In genomic region chr6:39054878-39055508, GRCm38 (mm10) we compare ENCODE assay signal across 14 mouse cellular contexts.
DNase-seq lines count a peak whose midpoint lies in the region; ATAC-seq lines count a peak whose summit lies in the region.
"Had no signal": no experiment of that assay in that cellular context is flagged by ENCODE, and none has a peak within 500 bp of the region (broad histone marks: within the 10 kb centered on the region; RNA-seq: fewer than 3 reads in every experiment).

No protein-coding gene starts in this region.

- H3K4me2 ChIP-seq in hindbrain, embryonic 13.5 days: no peak overlapping the region
- H3K4me2 ChIP-seq in hindbrain, embryonic 12.5 days (replicated peaks): no peak overlapping the region
- H3K4me2 ChIP-seq in forebrain, embryonic 15.5 days (replicated peaks): no peak overlapping the region
- H3K4me2 ChIP-seq in neural tube, embryonic 14.5 days (ENCODE audit: low read depth, low read length): no peak overlapping the region
- H3K4me2 ChIP-seq: midbrain, embryonic 12.5 days had no signal

- H3K36me3 ChIP-seq in hindbrain, embryonic 13.5 days: no peaks in the 10 kb centered on the region
- H3K36me3 ChIP-seq in hindbrain, embryonic 12.5 days: no peaks in the 10 kb centered on the region
- no peaks in the 10 kb centered on the region for H3K36me3 ChIP-seq in forebrain, embryonic 15.5 days
- no peaks in the 10 kb centered on the region for H3K36me3 ChIP-seq in neural tube, embryonic 14.5 days (ENCODE audit: control insufficient read depth, insufficient read depth, low read length)
- H3K36me3 ChIP-seq: midbrain, embryonic 12.5 days had no signal

- WGBS in hindbrain, embryonic 13.5 days: 73% methylated on average over 6 of the region's 6 CpGs
- WGBS in hindbrain, embryonic 12.5 days: 77% methylated on average over 6 of the region's 6 CpGs
- 79% methylated on average over 6 of the region's 6 CpGs for WGBS in forebrain, embryonic 15.5 days
- WGBS in neural tube, embryonic 14.5 days: 45% methylated on average over 6 of the region's 6 CpGs

- H3K9me3 ChIP-seq in hindbrain, embryonic 13.5 days: no peaks in the 10 kb centered on the region
- H3K9me3 ChIP-seq in hindbrain, embryonic 12.5 days (replicated peaks): no peaks in the 10 kb centered on the region
- H3K9me3 ChIP-seq in forebrain, embryonic 15.5 days: no peaks in the 10 kb centered on the region
- H3K9me3 ChIP-seq in neural tube, embryonic 14.5 days (ENCODE audit: control insufficient read depth, low read length): no peaks in the 10 kb centered on the region
- H3K9me3 ChIP-seq: midbrain, embryonic 12.5 days had no signal

- H3K27ac ChIP-seq in hindbrain, embryonic 13.5 days: peak overlapping the region; percentile 49; the same call in 1 of the 2 replicates
- H3K27ac ChIP-seq in hindbrain, embryonic 12.5 days: no peak overlapping the region
- H3K27ac ChIP-seq in forebrain, embryonic 15.5 days (replicated peaks): 0 out of 2 replicates have a peak overlapping the region, but pooled peaks have one; percentile 14
- peak overlapping the region; percentile 69 for H3K27ac ChIP-seq in neural tube, embryonic 14.5 days (ENCODE audit: low read depth, low read length)
- H3K27ac ChIP-seq: liver, embryonic 14.5 days; midbrain, embryonic 12.5 days had no signal

- no peak for DNase-seq in heart, adult 8-10 months (ENCODE audit: low spot score)
- DNase-seq: adrenal gland, adult 2 months; cerebellum, adult 11-12 months; kidney, adult 9 months; layer of hippocampus, postnatal 36 days had no signal

- peaks cover 13% of the 10 kb centered on the region for H3K4me1 ChIP-seq in hindbrain, embryonic 13.5 days (replicated peaks)
- H3K4me1 ChIP-seq in hindbrain, embryonic 12.5 days: peaks cover 10% of the 10 kb centered on the region; the same call in 1 of the 2 replicates
- H3K4me1 ChIP-seq in forebrain, embryonic 15.5 days: peaks cover 26% of the 10 kb centered on the region
- H3K4me1 ChIP-seq in neural tube, embryonic 14.5 days (ENCODE audit: control insufficient read depth, insufficient read depth, low read length): peaks cover 9% of the 10 kb centered on the region; the same call in 1 of the 2 replicates

- H3K4me3 ChIP-seq in hindbrain, embryonic 13.5 days: no peak overlapping the region
- no peak overlapping the region for H3K4me3 ChIP-seq in hindbrain, embryonic 12.5 days
- H3K4me3 ChIP-seq in forebrain, embryonic 15.5 days: no peak overlapping the region
- no peak overlapping the region for H3K4me3 ChIP-seq in neural tube, embryonic 14.5 days (ENCODE audit: low read depth, low read length)
- H3K4me3 ChIP-seq: erythroblast, embryonic 14.5 days; midbrain, embryonic 12.5 days had no signal

- peak; percentile 58; the same call in 1 of the 2 replicates for ATAC-seq in hindbrain, embryonic 13.5 days (ENCODE audit: low FRiP score)
- no peak for ATAC-seq in hindbrain, embryonic 12.5 days (ENCODE audit: low FRiP score)
- ATAC-seq in CD4-positive, CD25-positive, alpha-beta regulatory T cell, adult 4 months: peak; percentile 63
- ATAC-seq in forebrain, embryonic 15.5 days (replicated peaks): peak; percentile 55; the same call in 1 of the 2 replicates
- ATAC-seq in neural tube, embryonic 14.5 days (ENCODE audit: low read depth): peak; percentile 73
- ATAC-seq in monocyte, adult 5-6 weeks (replicated peaks; ENCODE audit: insufficient number of reproducible peaks, low FRiP score, low TSS enrichment, poor library complexity, severe bottlenecking): no peak

- H3K9ac ChIP-seq in hindbrain, embryonic 13.5 days: no peak overlapping the region
- no peak overlapping the region for H3K9ac ChIP-seq in hindbrain, embryonic 12.5 days
- H3K9ac ChIP-seq in forebrain, embryonic 15.5 days (replicated peaks): no peak overlapping the region
- H3K9ac ChIP-seq in neural tube, embryonic 14.5 days (replicated peaks; ENCODE audit: low read depth, low read length): no peak overlapping the region
- H3K9ac ChIP-seq: liver, embryonic 14.5 days; midbrain, embryonic 12.5 days had no signal

- H3K27me3 ChIP-seq in hindbrain, embryonic 13.5 days: no peaks in the 10 kb centered on the region
- H3K27me3 ChIP-seq in hindbrain, embryonic 12.5 days: no peaks in the 10 kb centered on the region
- no peaks in the 10 kb centered on the region for H3K27me3 ChIP-seq in forebrain, embryonic 15.5 days
- no peaks in the 10 kb centered on the region for H3K27me3 ChIP-seq in neural tube, embryonic 14.5 days (ENCODE audit: control insufficient read depth, insufficient read depth, low read length)
- H3K27me3 ChIP-seq: midbrain, embryonic 12.5 days had no signal

Comparison
In these comparisons a context has a peak if more than half of its experiments do, and no peak if none do; other contexts are left out.
1. ATAC-seq: peak in hindbrain, embryonic 13.5 days (single experiment), CD4-positive, CD25-positive, alpha-beta regulatory T cell, adult 4 months (single experiment), forebrain, embryonic 15.5 days (single experiment) and neural tube, embryonic 14.5 days (single experiment); none in hindbrain, embryonic 12.5 days (single experiment) and monocyte, adult 5-6 weeks (single experiment).